Mouse (Mus musculus) brain, embryonic 14.5 days (tissue): ENCODE measurements around the gene Trim11.
"Not testable (repeated sequence)": the region's sequence is repeated elsewhere in the genome, so short reads cannot be mapped to it uniquely, and the experiment has no call there.

Experiments
- CTCF ChIP-seq: fragments of 200-500 bp; IDR thresholded peaks from 2 replicates; pipeline ENCODE4 v1.5.1; 2012; ENCODE audit warnings: inconsistent platforms, mild to moderate bottlenecking, moderate library complexity, borderline replicate concordance; ENCODE audit not compliant: insufficient read depth, insufficient read length; ENCODE audit errors: extremely low read depth
- POLR2A ChIP-seq: fragments of 200-500 bp; IDR thresholded peaks from 2 replicates; pipeline ENCODE4 v1.6.1; 2012; ENCODE audit warnings: mild to moderate bottlenecking, inconsistent platforms, borderline replicate concordance; ENCODE audit not compliant: poor library complexity, insufficient read depth, insufficient read length, severe bottlenecking; ENCODE audit errors: extremely low read depth

DNA sequence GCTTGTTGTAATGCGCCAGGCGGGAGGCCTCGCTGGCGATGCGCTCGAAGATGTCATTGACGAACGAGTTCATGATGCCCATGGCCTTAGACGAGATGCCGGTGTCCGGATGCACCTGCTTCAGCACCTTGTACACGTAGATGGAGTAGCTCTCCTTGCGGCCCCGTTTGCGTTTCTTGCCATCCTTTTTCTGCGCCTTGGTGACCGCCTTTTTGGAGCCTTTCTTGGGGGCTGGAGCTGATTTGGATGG is 23.8 kb upstream of the Trim11 start:
- not testable (repeated sequence) for TF ChIP-seq CTCF, POLR2A
